Mouse (Mus musculus): Measurements from ENCODE around the gene Mettl21a. TPM values are rescaled to one million over a fixed set of nuclear protein-coding genes. Genes with fewer than 3 reads are reported as not detected.
"Not testable (repeated sequence)": the region's sequence is repeated elsewhere in the genome, so short reads cannot be mapped to it uniquely, and the experiment has no call there.

Gene Mettl21a
- total RNA-seq (2015) (8.1 and 8.9 TPM in 2 replicates), total RNA-seq (2017) (9.8 and 10.4 TPM in 2 replicates)

DNA sequence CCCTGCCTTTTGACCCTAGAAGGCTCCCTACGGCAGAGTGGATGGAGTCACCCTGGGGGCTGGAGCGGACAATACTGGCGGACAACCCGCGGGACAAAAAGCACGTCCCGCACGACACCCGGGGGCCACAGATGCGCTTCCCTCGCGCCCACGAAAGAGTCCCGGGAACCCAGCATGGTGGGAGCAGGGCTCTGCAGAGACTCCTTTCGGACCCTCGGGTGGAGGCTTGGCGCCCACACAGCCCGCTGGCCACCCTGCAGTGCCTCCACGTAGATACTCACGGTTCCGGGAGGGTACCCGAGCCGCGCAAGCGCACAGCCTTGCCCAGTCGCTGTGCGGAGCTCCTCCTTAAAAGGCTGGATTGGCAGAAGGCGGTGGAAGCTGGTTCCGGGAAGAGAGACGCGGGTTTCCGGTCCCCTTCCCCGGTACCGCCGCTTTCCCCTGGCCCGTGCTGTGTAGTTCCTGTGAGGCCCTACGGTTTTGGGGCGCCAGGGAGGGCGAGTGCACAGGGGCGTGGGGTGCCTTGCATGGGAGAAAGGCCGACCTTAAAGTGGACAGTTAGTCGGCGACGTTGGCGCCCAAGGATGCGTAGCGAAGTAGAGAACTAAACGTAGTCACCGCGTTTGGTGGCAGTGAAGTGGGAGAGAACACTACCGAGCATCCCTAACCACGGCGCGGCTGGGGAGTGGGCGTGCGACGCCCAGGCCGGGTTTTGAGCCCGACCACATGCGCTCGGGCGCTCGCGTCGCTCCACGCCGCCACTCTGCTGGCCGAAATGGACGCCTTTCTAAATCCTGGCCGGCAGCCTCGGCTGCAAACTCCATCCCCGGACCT, at the start of gene Mettl21a:
Mettl21a (minus strand) TSS at position 362 of the 834 bp plus-strand sequence.
- ATAC-seq (replicated peaks; ENCODE audit: poor library complexity) = peak; percentile 81

DNA sequence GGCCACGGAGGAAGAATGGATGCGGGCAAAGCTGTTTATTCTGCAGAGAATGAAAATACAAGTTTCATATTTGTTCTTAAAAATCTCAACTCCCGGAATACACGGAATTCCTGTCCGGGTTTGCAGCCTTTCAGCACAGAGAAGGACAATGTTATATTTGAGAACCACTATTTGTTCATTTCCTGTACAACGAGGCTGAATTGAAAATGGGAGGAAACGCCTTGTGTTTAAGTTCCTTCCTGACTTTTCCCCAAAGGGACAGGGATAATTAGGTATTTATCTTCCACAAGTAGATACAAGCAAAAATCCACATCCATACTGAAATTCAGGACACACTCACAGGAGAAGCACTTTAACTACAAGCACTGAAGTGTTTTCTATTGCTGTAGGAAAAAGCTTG, 41.8 kb upstream of the Mettl21a start:
- no peak for ATAC-seq (replicated peaks; ENCODE audit: poor library complexity)

DNA sequence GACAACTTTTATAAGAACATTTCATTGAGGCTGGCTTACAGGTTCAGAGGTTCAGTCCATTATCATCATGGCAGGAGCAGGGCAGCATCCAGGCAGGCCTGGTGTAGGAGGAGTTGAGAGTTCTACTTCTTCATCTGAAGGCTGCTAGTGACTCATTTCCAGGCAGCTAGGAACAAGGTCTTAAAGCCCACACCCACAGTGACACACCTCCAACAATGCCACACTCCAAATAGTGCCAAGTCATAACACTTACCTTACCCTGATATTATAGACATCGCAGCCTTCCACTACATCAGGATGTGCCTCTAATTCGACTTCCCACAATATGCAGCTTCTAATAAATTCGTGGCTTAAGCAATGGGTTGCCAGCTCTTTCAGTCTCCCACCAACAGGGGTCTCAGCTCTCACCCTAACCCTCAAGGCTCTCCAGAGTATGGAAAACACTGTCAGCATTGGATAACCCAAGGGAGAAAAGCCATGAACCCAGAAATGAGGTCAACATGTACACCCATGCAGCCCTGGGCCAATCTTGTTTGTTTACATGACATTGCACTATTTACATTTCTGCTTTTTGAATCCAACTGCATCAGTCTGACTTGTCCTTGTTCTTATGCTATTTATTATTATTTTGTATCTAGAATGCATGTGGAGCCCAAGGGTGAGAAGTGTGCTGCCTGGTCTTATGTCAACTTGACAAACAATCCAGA, 39.5 kb upstream of the Mettl21a start:
- no peak for ATAC-seq (replicated peaks; ENCODE audit: poor library complexity)

DNA sequence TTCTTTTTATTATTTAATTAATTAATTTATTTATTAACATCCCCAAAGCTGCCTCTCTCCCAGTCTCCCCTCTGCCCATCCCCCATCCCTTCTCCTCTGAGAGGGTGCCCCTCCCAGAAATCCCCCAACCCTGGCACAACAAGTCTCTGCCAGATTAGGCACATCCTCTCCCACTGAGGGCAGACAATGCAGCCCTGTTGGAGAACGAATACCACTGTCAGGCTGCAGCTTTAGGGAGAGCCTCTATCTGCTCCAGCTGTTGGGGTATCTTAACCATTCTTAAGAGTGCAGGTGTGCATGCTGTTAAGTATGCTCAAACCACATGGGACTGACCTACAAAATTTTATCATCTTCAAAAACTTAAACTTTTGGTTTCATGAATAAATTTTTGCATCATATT, 38.4 kb upstream of the Mettl21a start:
- ATAC-seq (replicated peaks; ENCODE audit: poor library complexity) = no peak

DNA sequence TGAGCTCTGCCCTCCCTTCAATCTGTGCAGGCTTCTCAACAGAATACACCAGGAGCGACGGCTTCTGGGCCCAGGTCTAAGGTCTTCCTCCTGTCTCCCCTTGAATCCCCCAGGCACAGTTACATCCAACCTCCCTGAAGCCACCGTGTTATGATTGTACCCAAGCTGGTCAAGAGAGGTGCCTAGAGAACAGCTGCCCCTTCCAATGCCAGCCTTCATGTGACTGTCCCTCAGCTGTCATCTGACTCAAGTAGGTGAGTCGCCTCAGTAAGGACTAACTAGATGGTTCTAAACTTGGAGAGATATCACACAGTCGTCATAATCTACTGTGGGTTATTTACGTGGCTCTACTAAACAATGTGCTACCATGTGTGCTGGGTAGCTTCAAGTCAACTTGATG, 36.7 kb upstream of the Mettl21a start:
- no peak for ATAC-seq (replicated peaks; ENCODE audit: poor library complexity)

DNA sequence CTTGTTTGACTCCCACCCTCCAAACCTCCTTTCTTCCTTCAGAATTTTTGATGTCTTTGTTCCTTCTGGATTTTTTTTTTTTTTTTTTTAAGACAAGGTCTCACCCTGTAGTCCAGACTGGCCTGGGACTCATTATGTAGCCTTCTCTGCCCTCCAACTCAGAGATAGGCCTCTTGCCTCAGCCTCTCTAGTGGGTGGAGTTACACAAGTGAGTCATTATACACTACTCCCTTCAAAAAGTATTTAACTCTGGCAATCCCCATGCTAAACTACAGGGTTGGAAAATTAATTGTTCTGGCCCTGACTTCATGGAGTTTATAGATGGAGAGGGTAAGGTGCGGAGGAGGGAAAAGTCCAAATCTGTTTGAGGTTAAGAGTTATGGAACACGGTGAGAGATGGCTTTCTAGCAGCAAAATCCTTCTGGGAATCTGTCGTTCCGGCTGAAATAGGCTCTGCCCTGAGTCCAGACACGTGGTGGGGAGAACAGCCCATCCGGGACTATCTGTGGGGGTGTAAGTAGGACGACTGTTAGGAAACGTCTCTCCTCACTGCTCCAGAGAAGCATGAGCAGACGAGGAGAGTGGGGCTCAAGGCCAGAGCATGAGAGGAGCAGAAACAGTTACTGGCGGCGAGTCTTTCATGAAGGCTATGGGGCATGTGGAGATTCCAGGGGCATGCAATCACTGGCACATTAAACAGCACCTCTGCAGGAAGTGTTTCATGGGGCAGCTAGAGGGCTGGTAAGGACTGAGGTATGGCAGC, 32.5 kb upstream of the Mettl21a start:
- ATAC-seq (replicated peaks; ENCODE audit: poor library complexity) = no peak

DNA sequence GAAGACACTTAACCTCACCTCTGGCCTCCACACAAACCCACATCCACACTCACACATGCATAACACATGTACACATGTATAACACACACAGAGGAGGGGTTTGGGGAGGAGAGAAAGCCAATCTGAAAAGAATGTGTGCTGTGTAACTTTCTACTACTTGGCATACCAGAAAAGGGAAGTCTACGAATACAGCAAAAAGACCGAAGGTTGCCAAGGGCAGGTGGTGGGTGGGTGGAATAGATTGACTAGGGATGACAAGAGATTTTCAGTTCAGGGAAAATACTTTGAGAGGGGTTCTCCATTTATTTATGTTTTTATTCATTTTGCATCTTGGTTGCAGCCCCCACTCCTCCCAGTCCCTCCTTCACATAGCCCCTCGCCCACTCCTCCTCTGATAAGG, 27.5 kb upstream of the Mettl21a start:
- ATAC-seq (replicated peaks; ENCODE audit: poor library complexity) = peak; percentile 31; the same call in 1 of the 2 replicates

DNA sequence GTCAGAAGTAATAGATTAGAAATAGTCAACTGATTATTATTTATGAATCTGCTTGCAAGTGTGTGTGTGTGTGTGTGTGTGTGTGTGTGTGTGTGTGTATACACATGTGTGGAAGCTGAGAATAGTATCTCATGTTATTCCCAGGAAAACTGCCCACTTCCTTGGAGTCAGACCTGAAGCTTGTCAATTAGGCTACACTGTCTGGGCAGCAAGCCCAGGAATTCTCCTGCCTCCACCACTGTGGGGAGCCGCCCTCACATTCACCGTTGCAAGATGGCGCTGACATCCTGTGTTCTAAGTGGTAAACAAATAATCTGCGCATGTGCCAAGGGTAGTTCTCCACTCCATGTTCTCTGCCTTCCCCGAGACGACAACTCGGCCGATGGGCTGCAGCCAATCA, 25.5 kb upstream of the Mettl21a start:
- ATAC-seq (replicated peaks; ENCODE audit: poor library complexity) = not testable (repeated sequence)

DNA sequence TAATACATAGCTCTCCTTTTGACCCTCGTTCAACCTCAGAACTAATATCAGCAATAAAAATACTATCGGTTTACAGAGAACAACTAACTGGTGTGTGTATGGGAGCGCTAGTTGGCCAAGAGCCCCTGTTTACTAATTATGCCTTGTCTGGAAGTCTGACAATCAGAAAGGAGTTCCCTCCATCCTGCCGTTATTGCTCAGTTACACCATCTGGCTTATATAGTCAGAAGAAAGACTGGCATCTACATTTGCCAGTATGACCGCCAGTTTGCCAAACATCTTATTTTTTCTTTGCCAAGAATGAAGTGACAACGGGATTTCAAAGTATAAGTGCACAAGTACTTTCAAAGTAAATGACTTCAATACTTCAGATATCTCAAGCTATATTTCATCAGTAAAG, 24.0 kb upstream of the Mettl21a start:
- ATAC-seq (replicated peaks; ENCODE audit: poor library complexity) = no peak

DNA sequence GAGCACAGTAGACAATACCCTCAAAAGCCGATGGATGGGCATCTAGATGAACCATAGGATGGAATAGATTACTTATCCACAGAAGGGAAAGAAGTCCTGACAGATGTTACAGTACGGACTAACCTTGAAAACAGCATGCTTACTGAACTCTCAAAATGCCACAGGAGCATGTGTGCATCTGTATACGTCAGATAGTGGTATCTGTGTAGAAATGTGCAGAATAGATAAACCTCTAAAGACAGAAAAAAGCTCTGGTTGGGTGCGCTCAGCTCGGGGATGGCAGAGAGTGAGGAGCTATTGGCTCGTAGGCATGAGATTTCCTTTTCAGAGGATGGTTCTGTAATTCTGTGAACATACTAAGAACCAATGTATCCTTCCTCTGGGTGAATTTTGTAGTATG, 22.2 kb upstream of the Mettl21a start:
- ATAC-seq (replicated peaks; ENCODE audit: poor library complexity) = peak; percentile 96

DNA sequence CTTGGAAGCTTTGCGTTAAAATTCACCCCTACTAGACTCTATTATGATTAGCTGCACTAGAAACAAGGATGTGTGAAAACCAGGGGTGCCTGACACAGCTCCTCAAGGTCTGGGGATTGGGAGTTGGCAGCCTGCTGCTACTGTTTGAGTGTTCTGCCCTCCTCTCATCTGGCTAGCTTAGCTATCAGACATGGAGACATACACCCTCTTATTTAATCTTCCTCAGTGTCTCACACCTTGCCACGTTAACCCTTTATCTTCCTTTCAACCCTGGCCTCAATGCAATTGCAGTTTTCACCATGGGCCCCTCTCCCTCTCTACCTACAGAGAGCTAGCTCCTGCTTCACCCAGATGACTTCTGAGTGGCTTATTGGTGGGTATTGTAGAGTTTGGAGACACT, 18.6 kb upstream of the Mettl21a start:
- no peak for ATAC-seq (replicated peaks; ENCODE audit: poor library complexity)

DNA sequence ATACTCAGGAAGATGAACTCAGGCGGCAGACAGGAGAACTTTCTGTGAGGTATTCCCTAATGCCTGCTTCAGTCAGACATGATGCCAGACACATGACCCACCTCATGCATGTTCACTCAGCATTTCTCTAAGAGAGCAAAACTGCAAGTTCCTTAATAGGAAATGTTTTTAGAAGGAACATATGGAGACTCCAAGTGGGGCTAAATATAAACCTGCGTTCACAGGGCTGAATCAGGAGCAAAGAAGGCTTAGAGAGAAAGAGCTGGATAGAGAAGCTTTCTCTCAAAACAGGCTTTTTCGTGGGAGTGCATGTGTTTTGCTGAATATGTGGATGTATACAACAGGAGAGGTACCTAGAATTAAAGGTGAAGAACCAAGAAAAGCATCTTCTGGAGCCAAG, 16.2 kb upstream of the Mettl21a start:
- ATAC-seq (replicated peaks; ENCODE audit: poor library complexity) = no peak

DNA sequence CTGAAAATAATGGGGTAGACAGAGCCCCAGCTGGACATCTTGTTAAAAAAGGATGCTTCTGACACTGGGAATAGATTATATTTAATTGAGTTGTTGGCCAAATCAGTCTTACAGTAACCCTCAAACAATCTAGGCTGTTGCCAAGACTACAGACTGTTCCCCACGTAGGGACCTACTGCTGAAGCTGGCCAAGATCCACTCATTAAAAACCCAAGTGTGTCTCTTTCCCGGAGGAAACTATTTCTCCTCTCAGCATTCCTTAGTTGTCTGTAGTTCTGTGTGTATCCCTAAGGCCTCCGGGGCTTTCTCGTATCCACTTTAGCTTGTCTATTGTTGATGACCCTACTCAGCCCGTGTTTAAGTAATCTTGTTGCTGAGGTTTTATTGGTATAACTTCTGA, 14.5 kb upstream of the Mettl21a start:
- no peak for ATAC-seq (replicated peaks; ENCODE audit: poor library complexity)

DNA sequence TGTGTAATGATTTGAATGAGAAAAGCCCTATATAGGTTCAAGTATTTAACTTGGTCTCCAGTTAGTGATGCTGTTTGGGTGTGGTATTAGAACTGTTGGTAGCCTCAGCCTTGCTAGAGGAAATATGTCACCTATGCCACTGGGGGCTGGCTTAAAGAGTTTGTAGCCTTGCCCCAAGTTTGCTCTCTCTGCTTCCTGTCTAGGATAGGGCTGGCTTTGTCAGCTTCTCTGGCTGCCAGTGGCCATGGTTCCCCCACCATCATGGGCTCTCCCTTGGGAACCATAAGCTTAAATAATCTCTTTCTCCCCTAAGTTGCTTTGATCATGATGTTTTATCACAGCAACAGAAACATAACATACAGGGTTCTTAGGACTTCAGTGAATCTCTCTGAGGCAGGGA, 8.2 kb upstream of the Mettl21a start:
- no peak for ATAC-seq (replicated peaks; ENCODE audit: poor library complexity)

DNA sequence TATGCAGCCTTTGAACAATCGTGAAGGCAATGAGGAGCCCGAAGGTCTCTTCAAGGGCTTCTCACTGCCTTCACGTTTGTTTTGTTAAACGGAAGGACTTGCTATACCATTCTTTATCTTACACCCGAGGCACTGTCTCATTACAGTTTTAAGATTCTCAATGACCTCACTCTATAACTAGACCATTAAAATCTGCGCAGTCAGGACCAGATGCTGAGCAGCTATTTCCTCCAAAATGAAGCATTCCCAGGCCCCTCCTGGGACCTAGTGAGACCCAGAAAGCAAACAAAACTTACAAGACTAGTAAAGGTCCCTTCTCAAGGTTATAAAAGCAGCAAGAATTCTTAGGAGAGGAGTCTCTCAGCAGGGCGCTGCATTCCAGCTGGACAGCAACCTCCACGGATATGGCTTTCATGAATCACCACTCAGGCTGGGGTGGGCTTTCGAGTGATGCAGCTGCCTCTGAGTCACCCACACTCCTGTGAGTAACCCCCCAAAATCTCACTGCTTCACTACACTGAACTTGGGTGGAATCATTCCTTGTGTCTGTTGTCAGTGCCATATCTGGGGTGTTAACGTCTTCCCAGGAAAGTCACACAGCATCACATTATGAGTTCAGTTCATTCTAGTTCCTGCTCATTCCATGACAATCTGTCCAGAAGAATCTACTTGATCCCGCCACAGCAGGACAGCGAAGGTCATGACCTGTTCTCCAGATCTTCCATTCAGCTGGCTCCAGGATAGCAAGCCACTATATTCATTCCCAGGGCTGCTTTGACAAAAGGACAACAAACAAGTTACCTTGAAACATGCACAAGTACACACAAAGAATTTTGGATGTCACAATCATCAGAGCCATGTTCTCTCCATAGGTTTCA, 6.8 kb upstream of the Mettl21a start:
- no peak for ATAC-seq (replicated peaks; ENCODE audit: poor library complexity)

DNA sequence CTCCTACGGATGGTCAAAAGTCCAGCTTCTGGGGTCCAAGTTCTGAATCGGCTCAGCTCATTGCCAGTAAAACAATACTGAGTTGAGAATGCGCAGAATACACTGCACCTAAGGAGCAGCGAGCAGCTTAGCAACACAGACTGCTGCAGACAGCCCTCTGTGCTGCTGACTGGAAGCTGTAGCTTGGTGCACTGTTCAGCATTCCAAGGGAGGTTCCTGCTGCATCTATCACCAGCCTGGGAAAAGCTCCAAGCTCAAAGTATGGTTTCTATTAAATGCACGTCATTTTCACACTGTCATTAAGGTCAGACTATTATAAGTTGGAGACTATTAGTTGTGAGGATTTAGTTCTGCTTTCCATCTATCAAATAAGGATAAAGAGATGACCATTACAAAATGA, 4.1 kb upstream of the Mettl21a start:
- ATAC-seq (replicated peaks; ENCODE audit: poor library complexity) = no peak

DNA sequence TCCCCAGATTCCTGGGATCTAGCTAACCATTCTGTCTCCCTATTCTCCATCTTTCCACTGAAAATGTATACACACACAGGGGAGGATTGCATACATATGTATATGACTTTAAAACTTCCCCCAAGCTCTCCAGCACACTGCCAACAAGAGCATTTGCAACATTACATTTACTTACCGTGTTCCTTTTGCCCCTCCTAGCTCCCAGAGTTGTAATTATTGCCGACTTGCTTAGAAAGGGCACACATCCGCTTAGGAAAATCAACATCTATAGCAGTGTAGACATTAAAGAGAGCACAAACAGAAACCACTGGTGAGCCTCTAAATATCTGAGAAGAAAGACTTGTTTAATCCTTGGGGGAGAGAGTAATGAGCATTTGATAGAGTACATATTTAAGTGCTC, 1.2 kb upstream of the Mettl21a start:
- ATAC-seq (replicated peaks; ENCODE audit: poor library complexity) = no peak

DNA sequence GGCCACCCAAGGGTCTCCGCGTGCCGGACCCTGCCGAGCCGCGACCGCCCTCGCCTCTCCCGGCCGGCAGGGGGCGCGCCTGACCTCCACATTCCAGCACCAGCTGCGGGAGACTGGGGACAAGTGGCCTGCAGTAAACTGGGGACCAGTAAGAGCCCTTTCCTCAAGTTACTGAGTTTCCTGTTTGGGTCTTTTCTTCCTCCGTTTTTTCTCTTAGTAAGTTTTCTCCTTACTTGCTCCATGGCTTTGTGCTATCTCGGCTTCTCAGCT, 608 bp upstream of the Mettl21a start:
- peak; percentile 69 for ATAC-seq (replicated peaks; ENCODE audit: poor library complexity)

DNA sequence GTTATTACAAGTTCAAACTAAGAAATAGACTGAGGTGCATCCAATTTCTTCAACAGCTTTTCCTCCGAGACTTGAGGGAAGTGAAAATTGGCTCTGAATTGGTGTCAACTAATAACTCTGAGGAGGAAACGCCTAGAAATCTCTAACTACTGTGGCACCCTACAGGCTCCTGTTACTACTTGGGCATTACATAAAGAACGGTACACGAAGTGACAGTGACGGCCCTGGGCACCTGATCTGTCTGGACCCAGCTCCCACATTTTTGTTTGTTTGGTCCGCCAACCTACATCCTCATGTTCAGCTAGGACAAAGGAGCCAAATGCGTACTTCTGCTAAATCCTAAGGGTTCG, 536 bp downstream of the Mettl21a start:
- ATAC-seq (replicated peaks; ENCODE audit: poor library complexity) = peak; percentile 8

DNA sequence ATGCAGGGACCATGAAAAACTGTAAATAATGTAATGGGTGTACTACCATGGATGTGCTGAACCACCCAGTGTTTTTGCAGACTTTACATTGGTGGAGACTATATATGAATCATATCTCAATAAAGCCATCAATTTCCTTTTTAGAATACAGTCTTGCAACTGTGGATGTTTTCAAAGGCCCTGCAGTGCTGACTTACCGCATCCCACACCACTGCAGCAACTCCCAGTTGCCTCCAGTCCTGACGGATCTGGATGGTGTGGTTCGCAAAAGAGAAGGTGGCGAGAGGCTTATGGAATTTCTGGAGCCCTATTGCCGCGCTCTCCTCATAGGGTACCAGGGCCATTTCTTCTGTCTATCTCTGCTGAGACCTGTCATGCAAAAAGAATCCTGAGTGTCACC, 966 bp downstream of the Mettl21a start:
- ATAC-seq (replicated peaks; ENCODE audit: poor library complexity) = no peak

DNA sequence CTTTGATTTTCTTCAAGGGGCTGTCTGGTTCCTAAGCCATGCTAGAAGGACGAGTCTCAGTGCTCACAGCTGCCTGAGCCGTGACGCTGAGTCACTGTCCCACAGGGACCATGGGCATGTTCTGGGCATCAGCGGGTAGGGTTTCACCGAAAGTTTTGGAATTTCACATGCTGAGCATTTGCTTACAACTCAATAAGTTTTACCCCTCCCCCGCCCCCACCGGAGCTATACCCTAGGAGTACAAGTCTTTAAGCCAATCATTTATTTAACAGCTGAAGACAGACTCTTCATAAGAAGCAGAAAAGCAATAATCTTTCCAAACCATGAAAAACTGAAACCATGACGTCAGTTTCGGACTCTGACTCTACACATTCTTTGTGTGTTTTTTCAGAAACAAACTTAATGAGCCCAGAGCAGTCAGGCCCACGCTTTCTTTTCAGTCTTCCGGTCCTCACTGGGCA, 1.5 kb downstream of the Mettl21a start:
- ATAC-seq (replicated peaks; ENCODE audit: poor library complexity) = no peak
